Mouse (Mus musculus): Measurements from ENCODE around the gene Nostrin.

Nostrin gene

DNA sequence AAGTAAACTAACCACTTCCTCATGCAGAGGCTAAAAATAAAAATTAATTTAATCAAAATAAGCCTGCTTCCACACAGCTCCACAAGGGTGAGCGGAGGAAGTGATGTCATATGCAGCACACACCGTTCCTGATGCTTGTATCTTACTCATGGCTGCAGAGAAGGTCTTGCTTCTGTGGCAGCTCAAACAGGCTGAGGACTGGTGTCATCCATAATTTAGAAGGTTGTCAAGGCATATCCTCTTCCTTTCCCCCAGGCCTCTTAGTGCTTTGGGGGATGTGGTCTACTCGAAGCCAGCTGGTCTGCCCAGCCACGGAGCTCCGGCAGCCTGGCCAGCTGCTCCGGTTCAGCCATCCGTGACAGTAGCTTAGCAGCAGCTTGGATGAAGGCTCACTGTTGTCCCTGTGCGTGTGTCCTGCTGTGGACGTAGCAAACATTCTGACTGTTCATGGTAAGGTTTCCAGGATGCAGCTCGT, 6.6 kb upstream of the Nostrin start:
- peak in 1 of 2 experiments; percentile 24 for DNase-seq (ENCODE audit: low spot score in 2 of 2)

DNA sequence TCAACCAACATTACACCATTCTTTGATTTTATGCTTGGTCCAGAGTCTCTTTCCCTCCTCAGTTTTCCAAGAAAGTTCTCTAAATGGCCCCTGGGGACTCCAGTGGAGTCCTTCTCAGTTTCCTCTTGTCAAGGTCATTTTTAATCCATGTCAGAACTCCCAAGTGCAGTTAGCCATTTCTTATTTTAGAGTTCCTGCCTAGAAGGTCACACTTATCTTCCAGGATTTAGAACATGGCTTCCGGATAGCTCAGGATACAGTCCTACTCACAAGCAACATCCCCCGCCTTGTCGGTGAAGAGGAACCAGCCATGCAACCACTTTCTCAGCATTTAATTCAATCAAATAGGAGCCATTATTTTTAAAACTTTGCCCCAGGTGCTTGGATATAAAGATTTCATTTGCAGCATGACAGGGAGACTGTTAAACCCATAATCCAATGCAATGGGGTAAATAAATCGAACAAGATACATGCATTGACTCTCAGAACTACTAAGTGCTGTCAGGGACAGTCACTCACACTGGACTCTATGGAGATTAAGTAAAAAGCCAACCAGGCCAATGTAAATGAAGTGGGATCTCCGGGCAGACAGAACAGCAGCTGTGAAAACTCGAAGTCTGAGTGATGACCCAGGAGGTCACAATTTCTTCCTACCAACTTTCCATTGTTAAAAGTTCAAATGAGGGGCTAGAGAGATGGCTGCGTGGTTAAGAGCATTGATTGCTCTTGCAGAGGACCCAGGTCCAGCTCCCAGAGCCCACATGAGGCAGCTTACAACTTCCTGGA, 6.0 kb upstream of the Nostrin start:
- no peak for DNase-seq (ENCODE audit: low spot score in 2 of 2)

DNA sequence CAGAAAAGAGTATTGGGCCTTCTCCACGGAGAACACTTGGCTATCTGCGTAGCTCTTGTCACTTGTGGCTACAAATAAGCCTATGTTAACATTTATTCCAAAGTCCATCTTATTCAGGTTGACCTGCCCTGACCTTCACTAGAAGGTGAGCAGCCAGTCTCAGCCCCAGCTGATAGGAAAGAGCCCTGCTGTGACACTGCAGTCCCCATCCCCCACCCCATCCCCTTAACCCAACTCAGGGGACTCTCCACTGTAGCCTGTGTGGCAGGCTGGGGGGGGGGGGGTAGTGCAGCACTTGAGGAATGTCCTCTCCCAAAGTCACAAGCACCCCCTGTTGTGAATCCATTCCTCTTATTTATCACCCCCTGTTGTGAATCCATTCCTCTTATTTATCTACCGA, 3.6 kb upstream of the Nostrin start:
- DNase-seq (ENCODE audit: low spot score in 2 of 2), result no peak

DNA sequence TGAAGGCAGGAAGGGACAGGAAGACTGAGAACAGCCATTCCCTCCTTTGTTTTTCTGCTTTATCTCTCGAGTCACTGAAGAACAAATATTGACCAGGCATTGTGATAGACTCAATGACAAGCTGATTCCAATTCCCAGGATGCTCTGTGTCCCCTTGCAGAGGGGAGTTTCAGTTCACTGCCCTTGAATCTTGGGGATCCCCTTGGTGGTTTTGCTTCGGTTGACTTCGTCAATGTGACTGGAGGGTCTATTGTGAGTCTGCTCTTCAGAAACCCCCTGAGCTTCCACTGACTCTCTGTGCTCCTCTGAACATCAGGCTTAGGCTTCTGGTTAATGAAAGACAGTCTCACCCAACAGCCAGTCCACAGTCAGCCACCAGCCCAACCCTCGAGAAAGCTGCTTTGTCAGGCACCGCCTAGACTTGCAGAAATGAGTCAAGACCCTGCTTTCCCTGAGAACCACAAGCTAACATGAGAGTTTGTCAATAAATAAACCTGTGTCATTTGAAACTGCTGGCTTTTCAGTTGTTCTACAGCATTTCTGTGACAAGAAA, 3.0 kb upstream of the Nostrin start:
- DNase-seq (ENCODE audit: low spot score in 2 of 2), result no peak

DNA sequence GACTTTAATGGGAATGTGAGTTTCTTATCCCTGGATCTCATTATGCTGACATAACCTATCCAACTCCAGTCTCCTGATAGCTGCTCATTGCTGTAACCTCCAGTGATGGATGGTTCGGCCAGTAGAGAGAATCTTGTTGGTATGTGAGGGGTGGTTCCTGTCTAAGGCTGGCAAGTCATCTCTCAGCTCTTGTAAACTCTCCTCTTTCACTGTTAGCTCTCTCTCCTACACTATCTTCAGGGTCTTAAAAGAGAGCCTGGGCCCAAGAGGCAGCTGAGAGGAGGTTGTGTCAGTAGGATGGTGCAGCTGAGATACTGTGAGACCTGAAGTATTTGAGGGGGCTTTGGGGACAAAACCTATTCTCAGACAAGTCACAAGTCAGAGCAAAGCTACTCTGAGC, 1.4 kb upstream of the Nostrin start:
- no peak for DNase-seq (ENCODE audit: low spot score in 2 of 2)

DNA sequence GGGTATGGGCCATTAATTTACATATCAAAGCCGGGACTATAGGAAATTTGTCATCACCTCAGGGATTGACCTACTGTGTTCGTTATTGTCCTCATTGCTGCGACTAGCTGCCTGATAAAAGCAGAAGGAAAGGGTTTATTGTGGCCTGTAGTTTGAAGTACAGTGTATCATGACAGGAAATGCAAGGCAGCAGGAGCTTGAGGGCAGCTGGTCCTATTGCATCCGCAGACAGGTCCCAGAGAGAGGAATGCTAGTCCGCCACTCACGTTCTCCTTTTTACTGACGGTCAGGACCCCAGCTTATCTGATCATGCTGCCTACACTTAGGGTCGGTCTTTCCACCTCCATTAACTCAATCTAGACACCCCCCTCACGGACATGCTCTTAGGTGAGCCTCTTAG, 663 bp upstream of the Nostrin start:
- no peak for DNase-seq (ENCODE audit: low spot score in 2 of 2)

DNA sequence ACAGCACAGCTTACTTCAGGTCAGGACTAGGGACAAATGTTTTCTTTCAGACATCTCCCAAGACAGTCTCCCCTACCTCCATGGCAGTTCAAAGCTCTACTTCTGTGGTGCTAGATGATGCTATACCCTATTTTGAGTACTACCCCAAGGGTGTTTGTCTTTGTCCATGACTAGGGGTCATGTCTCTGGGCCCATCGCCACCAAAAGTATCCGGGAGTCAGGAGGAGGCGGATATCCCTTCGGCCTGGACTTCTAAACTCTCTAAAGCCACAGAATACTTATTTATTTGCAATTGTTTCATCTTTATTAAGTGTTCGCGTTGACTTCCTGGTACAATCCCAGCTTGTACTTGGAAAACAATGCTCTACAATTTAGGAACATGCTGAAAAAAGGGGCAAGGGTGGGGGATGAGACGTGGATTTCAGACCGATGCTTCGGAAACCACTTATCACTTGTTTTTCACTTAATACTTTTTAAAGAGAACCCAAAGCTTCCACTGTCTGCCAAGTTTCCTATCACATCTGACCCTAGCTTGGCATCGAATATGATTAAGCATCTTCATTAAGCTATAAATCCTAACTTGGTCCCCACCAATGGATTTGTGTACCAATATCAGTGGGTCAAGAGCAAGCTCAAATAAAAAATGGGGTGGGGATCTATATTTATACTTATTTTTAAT, 1.9 kb downstream of the Nostrin start:
- no peak for DNase-seq (ENCODE audit: low spot score in 2 of 2)

DNA sequence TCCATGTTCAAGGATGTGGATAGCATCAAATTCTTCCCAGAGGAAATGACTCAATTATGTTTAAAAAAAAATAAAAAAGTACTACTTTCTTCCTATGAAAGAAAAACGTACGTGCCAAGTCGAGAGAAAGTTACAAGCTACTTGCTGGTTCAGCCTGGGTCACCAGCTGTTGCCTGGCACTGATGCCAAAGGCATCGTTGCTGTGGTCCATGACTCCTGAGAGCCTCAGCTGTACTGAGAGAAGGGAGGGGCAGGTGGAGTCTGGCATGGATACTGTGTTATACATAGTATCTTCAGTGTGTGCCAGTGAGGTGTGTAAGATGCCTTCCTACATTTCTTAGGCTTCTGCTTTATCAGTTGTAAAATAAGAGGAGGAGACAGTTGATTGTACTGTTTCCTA, 3.2 kb downstream of the Nostrin start:
- DNase-seq (ENCODE audit: low spot score in 2 of 2), result no peak

DNA sequence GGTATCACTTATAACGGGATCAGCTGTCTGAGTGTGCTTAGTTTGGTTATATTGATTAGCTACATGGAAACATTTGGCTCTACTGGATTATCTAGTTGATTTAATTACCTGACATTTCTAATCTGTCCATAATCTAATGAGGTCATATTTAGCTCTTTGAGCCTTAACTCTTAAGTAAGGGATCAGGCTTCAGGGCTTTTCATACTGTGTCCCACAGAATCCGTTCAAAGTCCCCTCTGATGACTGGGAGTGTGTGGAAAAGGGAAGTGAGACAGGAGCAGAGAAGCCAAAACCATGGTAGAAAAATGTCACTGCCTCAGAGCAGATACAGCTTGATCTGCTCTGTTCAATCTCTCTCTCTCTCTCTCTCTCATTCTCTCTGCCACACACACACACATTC, 4.6 kb downstream of the Nostrin start:
- no peak for DNase-seq (ENCODE audit: low spot score in 2 of 2)

DNA sequence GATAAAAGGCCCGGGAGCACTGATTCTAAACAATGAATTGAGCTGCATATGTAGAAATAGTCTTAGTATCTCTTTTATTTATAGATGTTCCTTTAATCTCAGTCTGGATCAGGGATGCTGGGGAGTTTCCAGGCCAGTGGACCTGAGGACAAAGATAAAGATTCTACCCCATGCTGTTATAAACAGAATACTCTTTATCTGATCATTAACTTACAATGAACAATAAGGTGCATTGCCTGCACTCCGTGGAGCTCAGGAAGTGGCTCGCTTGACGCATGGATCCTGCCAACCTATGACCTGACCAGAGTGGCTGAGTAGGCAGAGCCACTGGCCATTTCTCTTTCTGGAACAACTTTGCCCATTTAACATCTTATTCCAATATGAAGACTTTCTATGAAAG, 5.2 kb downstream of the Nostrin start:
- no peak for DNase-seq (ENCODE audit: low spot score in 2 of 2)

DNA sequence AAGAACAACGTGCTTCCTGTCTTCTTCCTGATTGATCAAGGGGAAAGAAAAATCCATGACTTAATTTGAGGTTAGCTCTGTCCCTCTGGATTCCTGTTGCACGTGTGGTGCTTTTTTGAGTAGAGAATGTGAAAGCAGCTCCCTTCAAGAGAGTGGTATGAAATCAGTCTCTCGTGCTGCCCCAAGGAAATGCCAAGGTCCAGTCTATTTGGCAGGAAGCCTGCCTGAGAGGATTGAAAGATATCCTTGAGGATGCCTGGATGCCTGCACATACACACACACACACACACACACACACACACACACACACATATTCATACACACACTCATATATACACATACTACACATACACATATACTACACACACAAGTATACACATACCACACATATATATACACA, 13.1 kb downstream of the Nostrin start:
- DNase-seq (ENCODE audit: low spot score in 2 of 2), result no peak

DNA sequence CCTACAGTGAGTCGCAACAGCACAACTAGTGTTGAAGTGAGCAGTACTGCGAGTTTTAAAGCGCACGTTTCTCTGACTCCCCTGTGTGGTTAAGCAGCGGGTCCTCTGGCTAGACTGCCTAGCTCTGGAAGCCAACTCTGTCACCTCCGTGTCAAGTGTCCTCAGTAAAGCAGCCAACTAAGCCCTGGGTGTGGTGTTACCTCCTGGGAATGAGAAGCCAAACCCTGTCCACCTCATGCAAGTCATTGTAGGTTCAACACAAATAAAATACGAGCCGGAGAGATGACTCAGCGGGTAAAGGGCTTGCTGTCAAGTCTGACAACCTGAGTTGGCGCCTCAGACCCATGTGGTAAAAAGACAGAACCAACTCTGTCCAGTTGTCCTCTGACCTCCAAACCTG, 13.6 kb downstream of the Nostrin start:
- no peak for DNase-seq (ENCODE audit: low spot score in 2 of 2)

DNA sequence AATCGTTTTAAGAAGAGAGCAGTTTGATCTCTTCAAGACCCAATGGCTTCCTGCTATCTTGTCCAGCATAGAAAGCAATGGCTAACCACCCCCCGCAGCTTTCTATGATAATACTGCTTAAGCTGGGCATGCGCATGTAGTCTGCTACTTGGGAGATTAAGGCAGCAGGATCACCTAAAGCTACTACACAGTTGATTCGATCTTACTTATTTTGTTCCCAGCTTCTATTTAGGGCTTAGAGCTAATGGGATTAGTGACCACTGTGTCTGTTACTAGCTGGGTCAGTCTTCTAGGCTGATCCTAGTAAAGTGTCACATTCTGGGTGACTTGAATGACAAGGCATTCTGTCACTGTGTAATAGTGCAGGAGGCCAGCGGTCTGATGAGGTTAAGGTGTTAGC, 15.2 kb downstream of the Nostrin start:
- no peak for DNase-seq (ENCODE audit: low spot score in 2 of 2)

DNA sequence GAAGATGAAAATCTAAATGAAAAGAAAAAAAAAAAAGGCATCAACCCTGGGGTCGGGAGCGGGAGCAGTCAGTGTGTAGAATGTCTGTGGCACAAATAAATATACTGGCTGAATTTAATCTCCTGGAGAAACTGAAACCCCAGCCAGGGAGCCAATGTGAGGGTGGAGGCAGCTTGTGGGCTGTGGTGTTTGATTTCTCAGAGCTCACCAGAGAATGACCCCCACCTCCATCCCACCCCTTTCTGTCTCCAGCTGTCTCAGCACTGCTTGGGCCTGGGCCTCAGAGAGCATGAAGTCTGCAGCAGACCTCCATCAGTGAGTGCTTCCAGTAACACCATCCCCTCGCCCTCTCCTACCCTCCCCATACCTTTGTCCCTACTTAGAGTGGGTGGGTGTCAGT, 20.3 kb downstream of the Nostrin start:
- DNase-seq (ENCODE audit: low spot score in 2 of 2), result no peak

DNA sequence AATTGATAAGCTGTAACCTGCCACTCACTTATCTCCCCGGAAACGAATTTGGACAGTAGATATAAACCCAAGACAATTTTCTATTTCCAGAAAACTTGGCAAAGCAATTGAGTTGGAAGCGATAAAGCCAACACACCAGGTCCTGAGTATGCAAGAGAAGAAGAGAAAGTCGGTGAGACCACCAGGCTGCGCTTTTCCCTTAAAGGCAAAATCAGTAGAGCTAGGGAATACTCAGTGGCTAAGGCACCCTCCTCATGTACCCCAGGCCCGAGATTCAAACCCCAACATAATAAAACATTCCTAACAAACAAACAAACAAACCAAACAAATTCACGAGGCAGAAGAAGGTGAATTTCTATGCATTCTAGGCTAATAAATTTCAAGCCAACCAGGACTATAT, 20.7 kb downstream of the Nostrin start:
- DNase-seq (ENCODE audit: low spot score in 2 of 2), result no peak

DNA sequence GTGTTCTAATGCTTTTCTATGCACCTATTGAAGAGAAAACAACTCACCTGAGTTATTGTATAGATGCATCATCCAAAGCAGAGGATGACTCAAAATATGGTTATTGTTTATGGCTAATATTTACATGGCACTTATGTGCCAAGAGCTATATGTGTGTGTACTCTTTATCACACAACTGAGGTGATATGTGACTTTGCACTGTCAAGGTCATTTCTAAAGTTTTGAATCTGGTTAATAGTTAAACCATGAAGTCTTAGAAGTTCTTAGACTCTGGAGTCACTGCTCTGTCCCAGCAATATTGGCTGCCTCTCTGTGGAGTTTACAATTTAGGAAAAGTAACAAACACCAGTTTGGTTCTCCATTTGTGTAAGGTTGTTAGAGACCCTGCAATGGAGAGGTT, 23.3 kb downstream of the Nostrin start:
- no peak for DNase-seq (ENCODE audit: low spot score in 2 of 2)

DNA sequence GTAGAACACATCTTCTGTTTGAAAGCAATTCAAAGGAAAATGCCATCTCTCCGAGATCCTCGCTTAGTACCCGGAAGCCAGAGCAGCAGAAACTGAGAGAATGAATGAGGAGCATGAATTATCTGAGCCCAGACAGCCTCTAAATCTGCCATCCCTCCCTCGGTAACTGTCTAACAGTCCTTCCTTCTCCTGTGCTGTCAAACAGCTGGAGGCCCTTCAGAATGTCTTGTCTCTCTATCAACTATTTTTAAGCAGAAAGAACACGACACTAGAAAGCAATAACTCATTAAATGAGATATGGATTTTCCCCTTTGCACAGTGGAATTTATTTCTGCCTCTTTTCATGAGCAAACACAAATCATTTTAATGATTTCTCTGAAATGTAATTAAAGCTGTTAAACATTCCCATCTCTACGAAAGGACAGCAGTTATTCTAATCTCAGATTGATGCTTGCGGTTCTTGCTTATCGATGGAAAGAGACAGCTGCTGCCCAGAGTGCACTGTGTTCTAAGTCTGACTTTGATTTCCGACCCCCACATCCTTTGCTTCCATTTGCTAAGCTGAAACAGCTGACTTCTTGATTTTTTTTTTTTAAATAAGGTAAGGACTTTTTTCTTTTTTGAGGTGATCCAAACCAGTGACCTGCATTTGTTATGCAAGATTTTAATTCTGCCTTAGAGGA, 34.9 kb downstream of the Nostrin start:
- no peak for DNase-seq (ENCODE audit: low spot score in 2 of 2)

DNA sequence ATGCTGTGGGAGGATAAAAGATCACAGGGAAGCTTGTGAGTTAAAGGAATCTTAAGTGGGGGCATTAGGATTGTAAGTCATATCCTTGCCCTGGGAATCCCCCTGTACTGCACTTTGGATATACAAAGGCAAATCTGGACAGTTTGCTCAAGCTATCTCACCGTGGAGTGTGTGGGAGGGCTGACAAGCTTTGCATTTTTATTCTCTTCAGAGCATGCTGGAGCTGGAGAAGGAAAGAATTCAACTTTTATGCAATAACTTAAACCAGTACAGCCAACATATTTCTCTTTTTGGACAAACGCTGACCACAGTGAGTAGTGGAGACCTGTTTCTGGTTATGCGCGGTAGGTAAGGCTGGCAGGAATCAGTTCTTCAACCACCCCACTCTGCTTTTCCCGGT, 39.7 kb downstream of the Nostrin start:
- DNase-seq (ENCODE audit: low spot score in 2 of 2), result no peak

DNA sequence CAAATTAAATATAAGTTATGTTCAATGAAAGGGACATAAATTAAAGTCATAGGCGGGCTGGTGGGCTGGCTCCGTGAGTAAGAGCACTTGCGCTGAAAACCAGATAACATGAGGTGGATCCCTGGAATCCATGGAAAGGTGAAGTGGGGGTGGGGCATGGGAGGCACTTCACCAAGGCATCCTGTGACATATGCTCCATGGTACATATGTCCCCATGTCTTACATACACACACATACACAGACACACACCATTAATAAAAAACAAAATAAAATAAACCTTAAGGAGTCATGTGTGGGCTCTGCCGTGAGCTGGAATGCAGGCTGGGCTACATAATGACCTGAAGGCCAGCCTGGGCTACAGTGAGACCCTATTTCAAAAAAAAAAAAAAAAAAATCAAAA, 44.1 kb downstream of the Nostrin start:
- no peak for DNase-seq (ENCODE audit: low spot score in 2 of 2)

DNA sequence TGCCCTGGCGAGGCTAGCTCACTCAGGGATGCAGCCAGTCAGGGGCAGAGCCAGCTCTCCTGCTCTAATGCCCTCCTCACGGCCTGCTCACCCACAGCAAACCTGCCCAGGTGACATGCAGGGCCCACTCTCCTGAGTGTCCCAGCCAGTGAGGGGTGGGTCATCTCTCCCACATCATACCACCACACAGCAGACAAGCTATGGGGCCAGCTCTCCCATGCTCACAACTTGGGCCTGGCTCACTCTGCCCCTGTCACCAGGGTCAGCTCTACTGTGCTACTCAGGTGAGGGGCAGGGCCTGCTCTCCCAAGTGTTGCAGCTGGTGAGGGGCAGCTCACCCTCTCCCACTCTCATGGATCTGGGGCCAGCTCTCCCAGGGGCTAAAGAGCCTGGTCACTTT, 52.4 kb downstream of the Nostrin start:
- DNase-seq (ENCODE audit: low spot score in 2 of 2), result no peak

DNA sequence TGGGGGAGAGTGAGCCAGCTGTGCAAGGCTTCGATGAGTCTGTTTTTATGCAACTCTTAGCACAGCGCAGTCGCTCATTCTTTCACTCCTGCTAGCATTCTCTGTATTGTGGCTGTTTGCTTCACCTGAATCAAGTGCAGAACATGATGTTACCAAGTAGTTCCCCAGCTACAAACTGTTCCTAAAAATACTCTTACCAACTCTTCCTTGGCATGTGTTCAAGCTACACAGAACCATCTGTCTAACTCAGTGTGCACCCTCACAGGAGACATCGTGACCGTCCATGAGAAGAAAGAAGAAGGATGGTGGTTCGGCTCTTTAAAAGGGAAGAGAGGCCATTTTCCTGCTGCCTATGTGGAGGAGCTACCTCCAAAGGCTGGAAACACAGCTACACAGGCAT, 53.1 kb downstream of the Nostrin start:
- no peak for DNase-seq (ENCODE audit: low spot score in 2 of 2)

DNA sequence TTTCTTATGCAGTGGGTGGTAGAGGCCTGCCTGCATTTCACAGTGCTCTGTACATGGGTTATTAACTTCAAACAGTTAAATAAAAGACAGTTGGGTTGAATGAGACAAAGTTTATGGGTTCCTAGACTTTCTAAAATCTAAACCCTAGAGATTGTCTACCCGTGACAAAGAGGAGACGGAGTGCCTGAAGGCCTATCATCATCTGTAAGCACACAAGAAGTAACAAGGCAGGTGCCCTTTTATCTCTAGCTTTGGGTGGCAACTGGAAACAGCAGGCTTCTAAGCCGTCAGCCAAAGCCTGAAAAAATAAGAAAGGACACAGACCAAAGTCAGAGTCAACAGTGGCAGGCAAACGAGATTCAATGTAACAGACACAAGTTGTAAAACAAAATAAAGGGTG, 53.6 kb downstream of the Nostrin start:
- DNase-seq (ENCODE audit: low spot score in 2 of 2), result no peak

DNA sequence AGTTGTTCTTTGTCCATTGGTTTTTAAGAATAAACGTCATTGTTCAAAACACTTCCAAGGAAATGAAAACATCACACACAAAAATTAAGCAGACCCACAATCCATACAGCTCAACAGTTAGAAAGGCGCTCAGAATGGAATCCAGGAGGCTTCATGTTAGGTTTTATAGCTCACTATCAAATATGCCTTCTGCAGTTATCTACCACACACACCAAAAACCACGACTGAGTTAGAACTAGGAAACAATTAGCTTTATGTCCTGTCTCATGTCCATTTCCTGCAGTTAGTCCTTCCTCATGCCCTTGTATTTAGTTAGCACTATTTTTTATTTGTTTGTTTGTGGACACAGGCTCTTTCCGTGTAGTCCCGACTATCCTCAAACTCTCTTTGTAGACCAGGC, 55.5 kb downstream of the Nostrin start:
- DNase-seq (ENCODE audit: low spot score in 2 of 2), result no peak
